Mouse (Mus musculus): ENCODE data around the gene Macf1. TPM values are rescaled to one million over a fixed set of nuclear protein-coding genes. Genes with fewer than 3 reads are reported as not detected.

Macf1 gene
- polyA plus RNA-seq, 1 experiment, result 88.5 TPM

GRCm38 (mm10) chr4:123624438-123624837 lies 59.7 kb downstream of the Macf1 start:
- Histone ChIP-seq H3K27me3 (ENCODE audit: control insufficient read depth, insufficient read depth, insufficient read length) (no peaks in the 10 kb centered on the region), H3K36me3 (ENCODE audit: control insufficient read depth, insufficient read depth) (no peaks in the 10 kb centered on the region), H3K79me2 (ENCODE audit: control insufficient read depth, insufficient read depth) (peaks cover 25% of the 10 kb centered on the region), H3K4me2 (ENCODE audit: low read depth) (peak overlapping the region; percentile 53), H3K4me3 (no peak overlapping the region), H3ac (ENCODE audit: control insufficient read depth, insufficient read length) (no peak overlapping the region)
- TF ChIP-seq POLR2AphosphoS2 (IDR thresholded peaks at IDR 0.05; ENCODE audit: insufficient read length, low read depth), result no peak
- TF ChIP-seq MYOD1 (IDR thresholded peaks at IDR 0.05; ENCODE audit: control insufficient read depth in 1 of 3, insufficient read length in 2 of 3, low read depth in 2 of 3), result peak; percentile 52 to 85 (median 67)
- TF ChIP-seq TCF12 (IDR thresholded peaks at IDR 0.05; ENCODE audit: insufficient read depth, poor library complexity, severe bottlenecking), result peak; percentile 92
- TF ChIP-seq MYOG (IDR thresholded peaks at IDR 0.05; ENCODE audit: control insufficient read depth in 1 of 3, insufficient read depth in 1 of 3, insufficient read length in 2 of 3, low read depth in 2 of 3), result peak; percentile 52 to 99 (median 93)
- TF ChIP-seq TCF3 (IDR thresholded peaks at IDR 0.05; ENCODE audit: insufficient read length, low read depth), result peak; percentile 57
- TF ChIP-seq E2F4 (IDR thresholded peaks at IDR 0.05; ENCODE audit: insufficient read depth), result no peak
- peak; percentile 5 for TF ChIP-seq USF1 (IDR thresholded peaks at IDR 0.05; ENCODE audit: low read depth)

- H3K79me2 ChIP-seq (ENCODE audit: control insufficient read depth, insufficient read depth), result peaks cover 31% of the 10 kb centered on the region
Observed at GRCm38 (mm10) chr4:123623742-123624151, 60.4 kb downstream of the Macf1 start.

GRCm38 (mm10) chr4:123621732-123622131 lies 62.4 kb downstream of the Macf1 start:
- Histone ChIP-seq H3K79me2 (ENCODE audit: control insufficient read depth, insufficient read depth) (peaks cover 20% of the 10 kb centered on the region), H3K36me3 (ENCODE audit: control insufficient read depth, insufficient read depth) (no peaks in the 10 kb centered on the region), H3K4me3 (no peak overlapping the region), H3K4me2 (ENCODE audit: low read depth) (peak overlapping the region; percentile 10), H3K27me3 (ENCODE audit: control insufficient read depth, insufficient read depth, insufficient read length) (no peaks in the 10 kb centered on the region), H3ac (ENCODE audit: control insufficient read depth, insufficient read length) (no peak overlapping the region)
- TF ChIP-seq TCF12 (IDR thresholded peaks at IDR 0.05; ENCODE audit: insufficient read depth, poor library complexity, severe bottlenecking) (no peak), SRF (IDR thresholded peaks at IDR 0.05; ENCODE audit: control insufficient read depth, insufficient read length, low read depth) (no peak), MYOD1 (IDR thresholded peaks at IDR 0.05; ENCODE audit: control insufficient read depth in 1 of 3, insufficient read length in 2 of 3, low read depth in 2 of 3) (no peak), REST (IDR thresholded peaks at IDR 0.05; ENCODE audit: insufficient read depth, insufficient read length) (no peak), TCF3 (IDR thresholded peaks at IDR 0.05; ENCODE audit: insufficient read length, low read depth) (no peak), USF1 (IDR thresholded peaks at IDR 0.05; ENCODE audit: low read depth) (no peak), MYOG (IDR thresholded peaks at IDR 0.05; ENCODE audit: control insufficient read depth in 1 of 3, insufficient read depth in 1 of 3, insufficient read length in 2 of 3, low read depth in 2 of 3) (no peak), MAX (IDR thresholded peaks at IDR 0.05; ENCODE audit: low read depth) (no peak), CEBPB (IDR thresholded peaks at IDR 0.05; ENCODE audit: insufficient read depth, poor library complexity, severe bottlenecking) (no peak)

More at GRCm38 (mm10) chr4:123623742-123624151, 60.4 kb downstream of the Macf1 start:
- peak in 2 of 3 experiments; percentile 11 to 83 for TF ChIP-seq MYOG (IDR thresholded peaks at IDR 0.05; ENCODE audit: control insufficient read depth in 1 of 3, insufficient read depth in 1 of 3, insufficient read length in 2 of 3, low read depth in 2 of 3)
- TF ChIP-seq E2F4 (IDR thresholded peaks at IDR 0.05; ENCODE audit: insufficient read depth), result no peak
- TF ChIP-seq POLR2A (IDR thresholded peaks at IDR 0.05; ENCODE audit: insufficient read length, low read depth), result no peak
- TF ChIP-seq TCF12 (IDR thresholded peaks at IDR 0.05; ENCODE audit: insufficient read depth, poor library complexity, severe bottlenecking), result no peak
- TF ChIP-seq POLR2AphosphoS2 (IDR thresholded peaks at IDR 0.05; ENCODE audit: insufficient read length, low read depth), result no peak
- TF ChIP-seq MYOD1 (IDR thresholded peaks at IDR 0.05; ENCODE audit: control insufficient read depth in 1 of 3, insufficient read length in 2 of 3, low read depth in 2 of 3), result peak in 2 of 3 experiments; percentile 24 to 76
- no peak for TF ChIP-seq REST (IDR thresholded peaks at IDR 0.05; ENCODE audit: insufficient read depth, insufficient read length)
- TF ChIP-seq SRF (IDR thresholded peaks at IDR 0.05; ENCODE audit: control insufficient read depth, insufficient read length, low read depth), result no peak
- no peak for TF ChIP-seq USF1 (IDR thresholded peaks at IDR 0.05; ENCODE audit: low read depth)
- TF ChIP-seq TCF3 (IDR thresholded peaks at IDR 0.05; ENCODE audit: insufficient read length, low read depth), result peak; percentile 22
- TF ChIP-seq MAX (IDR thresholded peaks at IDR 0.05; ENCODE audit: low read depth), result no peak
- no peak for TF ChIP-seq CEBPB (IDR thresholded peaks at IDR 0.05; ENCODE audit: insufficient read depth, poor library complexity, severe bottlenecking)
- H3K4me3 ChIP-seq, result no peak overlapping the region
- no peaks in the 10 kb centered on the region for H3K36me3 ChIP-seq (ENCODE audit: control insufficient read depth, insufficient read depth)
- H3K27me3 ChIP-seq (ENCODE audit: control insufficient read depth, insufficient read depth, insufficient read length), result no peaks in the 10 kb centered on the region
- H3ac ChIP-seq (ENCODE audit: control insufficient read depth, insufficient read length), result no peak overlapping the region
- peak overlapping the region; percentile 53 for H3K4me2 ChIP-seq (ENCODE audit: low read depth)

- H3K27me3 ChIP-seq (ENCODE audit: control insufficient read depth, insufficient read depth, insufficient read length), result no peaks in the 10 kb centered on the region
- H3ac ChIP-seq (ENCODE audit: control insufficient read depth, insufficient read length), result no peak overlapping the region
- TF ChIP-seq SRF (IDR thresholded peaks at IDR 0.05; ENCODE audit: control insufficient read depth, insufficient read length, low read depth) (no peak), MYOG (IDR thresholded peaks at IDR 0.05; ENCODE audit: control insufficient read depth in 1 of 3, insufficient read depth in 1 of 3, insufficient read length in 2 of 3, low read depth in 2 of 3) (peak in 2 of 3 experiments; percentile 82 to 91), MYOD1 (IDR thresholded peaks at IDR 0.05; ENCODE audit: control insufficient read depth in 1 of 3, insufficient read length in 2 of 3, low read depth in 2 of 3) (peak; percentile 16 to 84 (median 79)), TCF3 (IDR thresholded peaks at IDR 0.05; ENCODE audit: insufficient read length, low read depth) (peak; percentile 46), TCF12 (IDR thresholded peaks at IDR 0.05; ENCODE audit: insufficient read depth, poor library complexity, severe bottlenecking) (peak; percentile 88)
- no peaks in the 10 kb centered on the region for H3K36me3 ChIP-seq (ENCODE audit: control insufficient read depth, insufficient read depth)
- peaks cover 37% of the 10 kb centered on the region for H3K79me2 ChIP-seq (ENCODE audit: control insufficient read depth, insufficient read depth)
- no peak overlapping the region for H3K4me3 ChIP-seq
- H3K4me2 ChIP-seq (ENCODE audit: low read depth), result peak overlapping the region; percentile 68
Observed at GRCm38 (mm10) chr4:123617727-123618389, 66.3 kb downstream of the Macf1 start.
